In the genomic region with DNA sequence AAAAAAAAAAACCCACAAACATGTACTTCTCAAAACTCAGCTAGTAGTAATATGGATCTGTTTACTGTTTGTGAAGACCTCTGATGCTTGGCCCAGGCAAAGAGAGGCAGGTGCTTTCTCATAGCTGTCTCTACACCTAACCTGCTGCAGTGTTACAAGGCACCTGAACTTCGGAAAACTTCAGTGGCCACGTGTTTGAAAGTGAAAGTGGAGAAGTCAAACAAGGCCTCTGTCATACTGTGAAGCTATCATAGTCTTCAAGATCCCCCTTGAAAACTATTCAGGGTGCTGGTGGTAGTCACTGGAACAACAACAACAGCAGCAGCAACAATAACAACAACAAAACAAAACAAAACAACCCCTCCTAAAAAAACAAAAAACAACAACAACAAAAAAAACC, we compare ENCODE assay signal across 27 mouse cellular contexts. TPM values are rescaled to one million over a fixed set of nuclear protein-coding genes. Genes with fewer than 3 reads are reported as not detected.
DNase-seq lines count a peak whose midpoint lies in the region; ATAC-seq lines count a peak whose summit lies in the region.
"Had no signal": no experiment of that assay in that cellular context is flagged by ENCODE, and none has a peak within 500 bp of the region (broad histone marks: within the 10 kb centered on the region; RNA-seq: fewer than 3 reads in every experiment).

No protein-coding gene starts in this region.

- peaks cover 8% of the 10 kb centered on the region; the same call in 1 of the 2 replicates for H3K4me1 ChIP-seq in forebrain, embryonic 13.5 days
- H3K4me1 ChIP-seq: embryonic facial prominence, embryonic 12.5 days; embryonic facial prominence, embryonic 15.5 days; forebrain, embryonic 15.5 days; heart, embryonic 10.5 days had no signal

- 0 out of 2 replicates have a peak, but pooled peaks have one; percentile 36 for ATAC-seq in megakaryocyte, adult 5-6 weeks (ENCODE audit: poor library complexity, severe bottlenecking)
- ATAC-seq in megakaryocyte-erythroid progenitor cell, adult 5-6 weeks (replicated peaks; ENCODE audit: low FRiP score, low TSS enrichment, poor library complexity, severe bottlenecking) = peak; percentile 45; the same call in 1 of the 2 replicates
- ATAC-seq in forebrain, embryonic 13.5 days = no peak
- ATAC-seq: forebrain, embryonic 15.5 days; hindbrain, postnatal 0 days had no signal

- 72% methylated on average over 2 of the region's 2 CpGs for WGBS in forebrain, embryonic 13.5 days

- no peaks in the 10 kb centered on the region for H3K36me3 ChIP-seq in forebrain, embryonic 13.5 days (ENCODE audit: poor library complexity, severe bottlenecking)
- H3K36me3 ChIP-seq: embryonic facial prominence, embryonic 12.5 days; embryonic facial prominence, embryonic 15.5 days; forebrain, embryonic 15.5 days; G1E had no signal

- no peaks in the 10 kb centered on the region for H3K27me3 ChIP-seq in forebrain, embryonic 13.5 days
- H3K27me3 ChIP-seq: CH12.LX; embryonic facial prominence, embryonic 12.5 days; embryonic facial prominence, embryonic 15.5 days; forebrain, embryonic 15.5 days; heart, embryonic 13.5 days had no signal

- peak; percentile 11 for DNase-seq in thymus, postnatal 0 days (ENCODE audit: low spot score)
- no peak for DNase-seq in thymus, postnatal 36 days
- no peak for DNase-seq in adrenal gland, adult (ENCODE audit: inconsistent age in 2 of 2, low spot score in 1 of 2)
- no peak for DNase-seq in liver
- DNase-seq: adrenal gland, adult 8-10 months; adrenal gland, postnatal 25 days; B cell, adult 2 months; cerebellum, adult 11-12 months; cerebellum, adult 8-10 months; cerebellum, postnatal 10 days; cerebellum, postnatal 36 days; gastrocnemius, postnatal 25 days; heart, adult 2 months; heart, postnatal 14 days; heart, postnatal 4 days had no signal

- no peak overlapping the region for H3K4me2 ChIP-seq in forebrain, embryonic 13.5 days
- H3K4me2 ChIP-seq: embryonic facial prominence, embryonic 12.5 days; embryonic facial prominence, embryonic 15.5 days; forebrain, embryonic 15.5 days; heart, embryonic 13.5 days; hindbrain, embryonic 14.5 days had no signal

- no peaks in the 10 kb centered on the region for H3K9me3 ChIP-seq in forebrain, embryonic 13.5 days (replicated peaks)
- H3K9me3 ChIP-seq: embryonic facial prominence, embryonic 12.5 days; embryonic facial prominence, embryonic 15.5 days; forebrain, embryonic 15.5 days; heart, embryonic 10.5 days; heart, embryonic 13.5 days had no signal

- H3K27ac ChIP-seq in forebrain, embryonic 13.5 days = no peak overlapping the region
- H3K27ac ChIP-seq: embryonic facial prominence, embryonic 12.5 days; embryonic facial prominence, embryonic 15.5 days; forebrain, embryonic 15.5 days; heart, adult 2 months; heart, embryonic 10.5 days; hindbrain, embryonic 14.5 days; hindbrain, postnatal 0 days had no signal

- no peak overlapping the region for H3K4me3 ChIP-seq in forebrain, embryonic 13.5 days
- H3K4me3 ChIP-seq: embryonic facial prominence, embryonic 12.5 days; embryonic facial prominence, embryonic 15.5 days; forebrain, embryonic 15.5 days; heart, adult 2 months; heart, embryonic 10.5 days; heart, embryonic 13.5 days had no signal

- H3K9ac ChIP-seq in forebrain, embryonic 13.5 days = no peak overlapping the region
- H3K9ac ChIP-seq: embryonic facial prominence, embryonic 12.5 days; embryonic facial prominence, embryonic 15.5 days; forebrain, embryonic 15.5 days; heart, embryonic 13.5 days; hindbrain, embryonic 14.5 days had no signal

RNA-seq across cellular contexts. Expression of gene Slc8a1, which starts 40.5 kb away (rescaled TPM):
- polyA plus RNA-seq in thymus, postnatal 0 days (2015; fragmentation: Nextera tagmentation; extraction: Ambion mirVana) = 0.60 and 0.94 TPM in 2 replicates
- total RNA-seq in megakaryocyte, adult 5-6 weeks (2015) = 19.3 and 23.5 TPM in 2 replicates
- total RNA-seq in megakaryocyte, adult 5-6 weeks (2017) = 24.6 and 30.6 TPM in 2 replicates
- 9.1 and 12.0 TPM in 2 replicates for total RNA-seq in megakaryocyte-erythroid progenitor cell, adult 5-6 weeks (2014; fragmentation: Nextera tagmentation)
- 14.4 and 14.6 TPM in 2 replicates for total RNA-seq in megakaryocyte-erythroid progenitor cell, adult 5-6 weeks (2017)
- 5.6 and 6.8 TPM in 2 replicates for polyA plus RNA-seq in forebrain, embryonic 13.5 days (2015; fragmentation: Nextera tagmentation; extraction: Ambion mirVana)
- total RNA-seq: CH12.LX had no signal
- polyA plus RNA-seq: G1E had no signal
